Mouse (Mus musculus) forebrain, embryonic 16.5 days (tissue): ENCODE results near the gene Cbarp. TPM values are rescaled to one million over a fixed set of nuclear protein-coding genes. Genes with fewer than 3 reads are reported as not detected.

Experiments used
- ATAC-seq: fragments of 200-750 bp; cut with Nextera tagmentation; 2 replicates; pipeline ENCODE4 v1.8.0; 2017; ENCODE audit warnings: mild to moderate bottlenecking, moderate library complexity
- H3K27ac ChIP-seq: fragments of 300-500 bp; sonication (generic); 2 replicates; pipeline ENCODE4 v1.5.1; 2014; ENCODE audit warnings: low read length, control low read depth
- H3K27me3 ChIP-seq: fragments of 300-500 bp; sonication (generic); replicated peaks from 2 replicates; pipeline ENCODE4 v1.6.1; 2014; ENCODE audit warnings: low read length; ENCODE audit not compliant: control insufficient read depth, insufficient read depth
- H3K36me3 ChIP-seq: fragments of 300-500 bp; sonication (generic); 2 replicates; pipeline ENCODE4 v1.6.1; 2014; ENCODE audit not compliant: control insufficient read depth, insufficient read depth
- H3K4me1 ChIP-seq: fragments of 300-500 bp; sonication (generic); replicated peaks from 2 replicates; pipeline ENCODE4 v1.6.1; 2014; ENCODE audit warnings: low read length; ENCODE audit not compliant: control insufficient read depth, insufficient read depth
- H3K4me2 ChIP-seq: fragments of 300-500 bp; sonication (generic); 2 replicates; pipeline ENCODE4 v1.6.1; 2014; ENCODE audit warnings: mild to moderate bottlenecking, low read length, control low read depth
- H3K4me3 ChIP-seq: fragments of 300-500 bp; sonication (generic); replicated peaks from 2 replicates; pipeline ENCODE4 v1.5.1; 2014; ENCODE audit warnings: mild to moderate bottlenecking, low read length, control low read depth
- H3K9ac ChIP-seq: fragments of 300-500 bp; sonication (generic); replicated peaks from 2 replicates; pipeline ENCODE4 v1.6.1; 2014; ENCODE audit warnings: low read depth, low read length, control low read depth
- H3K9me3 ChIP-seq: fragments of 300-500 bp; sonication (generic); 2 replicates; pipeline ENCODE4 v1.6.1; 2016; ENCODE audit warnings: low read length; ENCODE audit not compliant: control insufficient read depth
- whole genome bisulfite sequencing: fragments of 180-500 bp; shearing (Covaris S2); extraction: QIAGEN DNeasy Blood & Tissue Kit; methylation state at CpG from one replicate; pipeline ENCODE4 v1.1.7; 2014; 5-methylcytosine and 5-hydroxymethylcytosine counted together
- polyA plus RNA-seq: library from polyadenylated mRNA; unstranded; fragments of >200 nt; fragmentation: Nextera tagmentation; extraction: Ambion mirVana; gene quantifications from 2 replicates; pipeline ENCODE4 v1.2.1, GENCODE M21; 2015

The Cbarp gene
- polyA plus RNA-seq, 1 experiment from 2014 or later = 44.5 TPM

DNA sequence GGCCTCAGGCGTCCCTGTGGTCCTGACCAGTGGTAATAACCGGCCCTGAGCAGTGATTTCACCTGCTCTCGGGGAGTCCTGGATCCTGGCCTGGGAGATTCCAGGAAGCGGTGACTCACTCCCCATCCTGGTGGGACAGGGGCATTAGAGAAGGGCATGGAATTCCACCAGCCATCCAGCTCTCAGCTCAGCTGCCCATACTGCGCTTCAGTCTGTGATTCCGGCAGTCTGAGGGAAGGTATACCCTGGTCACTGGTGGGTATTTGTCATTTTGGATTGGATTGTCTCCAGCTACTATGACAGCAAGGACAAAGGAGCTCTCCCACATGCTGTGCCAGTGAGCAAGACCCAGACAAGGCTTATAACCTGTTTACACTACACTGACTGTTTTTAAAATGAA is 33.0 kb downstream of the Cbarp start:
- H3K9ac ChIP-seq = no peak overlapping the region
- WGBS = 69% methylated on average over 6 of the region's 6 CpGs
- H3K4me1 ChIP-seq = 0 out of 2 replicates have a peak, but pooled peaks cover under 1% of the 10 kb centered on the region
- H3K27ac ChIP-seq = no peak overlapping the region
- no peak overlapping the region for H3K4me3 ChIP-seq
- no peaks in the 10 kb centered on the region for H3K9me3 ChIP-seq
- H3K36me3 ChIP-seq = no peaks in the 10 kb centered on the region
- ATAC-seq = no peak
- no peaks in the 10 kb centered on the region for H3K27me3 ChIP-seq
- no peak overlapping the region for H3K4me2 ChIP-seq

- WGBS = 81% methylated on average over 5 of the region's 5 CpGs
Observed at GRCm38 (mm10) chr10:80105926-80106325, 34.7 kb downstream of the Cbarp start.

DNA sequence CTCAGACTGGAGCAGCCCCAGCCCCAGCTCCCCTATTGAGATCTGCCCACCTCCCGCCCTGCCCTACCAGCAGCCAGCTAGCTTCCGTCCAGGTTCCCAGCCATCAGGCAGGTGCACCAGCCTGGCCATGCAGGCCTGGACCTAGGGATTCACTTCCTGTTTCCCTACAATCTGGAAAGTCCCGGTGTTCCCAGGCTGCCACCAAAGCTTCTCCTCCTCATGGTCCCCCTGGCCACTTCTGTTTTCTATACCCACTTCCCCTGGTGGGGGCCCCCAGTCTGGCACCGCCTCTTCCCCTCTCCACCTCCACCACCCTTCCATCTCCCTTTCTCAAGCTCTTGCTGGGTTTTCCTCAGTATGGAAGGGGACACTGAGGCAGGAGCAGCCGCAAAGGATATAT is 35.2 kb downstream of the Cbarp start, which contains the start of gene Sbno2:
TSS of gene Sbno2 (minus strand) at position 112 of the 400 bp plus-strand sequence.
- Histone ChIP-seq H3K4me2 (no peak within 1 kb of the TSS), H3K9me3 (no peaks in the 10 kb centered on the region), H3K27me3 (no peaks in the 10 kb centered on the region), H3K4me1 (peaks cover 13% of the 10 kb centered on the region), H3K9ac (no peak within 1 kb of the TSS), H3K4me3 (no peak within 1 kb of the TSS), H3K27ac (no peak within 1 kb of the TSS), H3K36me3 (no peaks in the 10 kb centered on the region)
- 64% methylated on average over 5 of the region's 5 CpGs for WGBS
- ATAC-seq = no peak

More at GRCm38 (mm10) chr10:80105926-80106325, 34.7 kb downstream of the Cbarp start:
- Histone ChIP-seq H3K36me3 (no peaks in the 10 kb centered on the region), H3K9me3 (no peaks in the 10 kb centered on the region), H3K27me3 (no peaks in the 10 kb centered on the region), H3K27ac (no peak overlapping the region), H3K4me3 (no peak overlapping the region), H3K9ac (no peak overlapping the region), H3K4me1 (peaks cover 13% of the 10 kb centered on the region), H3K4me2 (no peak overlapping the region)
- ATAC-seq = no peak

DNA sequence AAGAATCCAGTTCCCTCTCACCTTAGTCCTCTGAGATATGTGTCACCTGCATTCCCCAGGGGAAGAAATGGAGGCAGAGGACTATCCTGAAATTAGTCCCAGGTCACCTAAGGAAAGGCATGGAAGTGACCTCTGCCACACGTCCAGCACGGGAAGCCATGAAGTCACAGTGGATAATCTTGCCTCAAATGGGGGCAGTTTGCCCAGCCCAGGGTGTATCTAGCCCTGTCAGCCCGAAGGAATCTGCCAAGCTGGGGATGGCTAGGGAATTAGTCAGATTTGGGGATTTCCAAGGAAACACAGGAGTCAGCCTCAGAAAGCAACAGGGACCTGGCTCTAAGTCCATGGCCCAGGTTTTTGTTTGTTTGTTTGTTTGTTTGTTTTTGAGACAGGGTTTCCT is 36.5 kb downstream of the Cbarp start:
- WGBS = 82% methylated on average over 3 of the region's 3 CpGs
- Histone ChIP-seq H3K4me3 (no peak overlapping the region), H3K4me2 (no peak overlapping the region), H3K4me1 (peaks cover 13% of the 10 kb centered on the region), H3K27me3 (no peaks in the 10 kb centered on the region), H3K27ac (no peak overlapping the region), H3K36me3 (no peaks in the 10 kb centered on the region), H3K9ac (no peak overlapping the region), H3K9me3 (no peaks in the 10 kb centered on the region)
- ATAC-seq = no peak

DNA sequence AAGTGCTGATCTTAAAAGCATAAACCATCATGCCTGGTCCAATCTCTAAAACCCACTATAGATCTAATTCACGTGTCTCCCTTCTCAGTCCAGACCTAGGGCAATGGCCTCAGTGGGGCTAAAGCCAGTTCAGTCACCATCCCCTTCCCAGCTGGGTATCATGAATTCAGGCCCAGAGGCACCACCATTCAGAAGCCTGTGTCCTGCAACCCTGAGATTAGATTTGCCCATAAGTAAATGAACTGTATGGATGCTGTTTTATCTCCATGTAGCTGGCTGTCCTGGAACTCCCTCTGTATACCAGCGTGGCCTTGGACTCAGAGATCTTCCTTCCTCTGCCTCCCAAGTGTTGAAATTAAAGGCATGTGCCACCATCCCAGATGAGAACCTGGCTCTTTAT is 37.6 kb downstream of the Cbarp start:
- Histone ChIP-seq H3K4me2 (no peak overlapping the region), H3K9me3 (no peaks in the 10 kb centered on the region), H3K9ac (no peak overlapping the region), H3K4me3 (no peak overlapping the region), H3K4me1 (peaks cover 13% of the 10 kb centered on the region), H3K36me3 (no peaks in the 10 kb centered on the region), H3K27me3 (no peaks in the 10 kb centered on the region), H3K27ac (peak overlapping the region; percentile 49)
- WGBS = 82% methylated on average over 2 of the region's 2 CpGs
- ATAC-seq = 0 out of 2 replicates have a peak, but pooled peaks have one; percentile 4

GRCm38 (mm10) chr10:80102216-80102915 is 38.3 kb downstream of the Cbarp start:
- Histone ChIP-seq H3K27me3 (no peaks in the 10 kb centered on the region), H3K36me3 (no peaks in the 10 kb centered on the region), H3K4me2 (peak overlapping the region; percentile 93), H3K4me1 (peaks cover 17% of the 10 kb centered on the region), H3K4me3 (peak overlapping the region; percentile 95), H3K9me3 (no peaks in the 10 kb centered on the region), H3K9ac (peak overlapping the region; percentile 96), H3K27ac (peak overlapping the region; percentile 49)
- WGBS = 0% methylated on average over 45 of the region's 59 CpGs
- ATAC-seq = peak; percentile 93

- no peaks in the 10 kb centered on the region for H3K9me3 ChIP-seq
- no peak overlapping the region for H3K4me2 ChIP-seq
- H3K4me1 ChIP-seq = peaks cover 19% of the 10 kb centered on the region
- no peaks in the 10 kb centered on the region for H3K36me3 ChIP-seq
- no peak overlapping the region for H3K9ac ChIP-seq
- no peaks in the 10 kb centered on the region for H3K27me3 ChIP-seq
- H3K27ac ChIP-seq = no peak overlapping the region
- no peak overlapping the region for H3K4me3 ChIP-seq
- WGBS = 73% methylated on average over 11 of the region's 11 CpGs
- ATAC-seq = no peak
Observed at GRCm38 (mm10) chr10:80100982-80101381, 39.7 kb downstream of the Cbarp start.

DNA sequence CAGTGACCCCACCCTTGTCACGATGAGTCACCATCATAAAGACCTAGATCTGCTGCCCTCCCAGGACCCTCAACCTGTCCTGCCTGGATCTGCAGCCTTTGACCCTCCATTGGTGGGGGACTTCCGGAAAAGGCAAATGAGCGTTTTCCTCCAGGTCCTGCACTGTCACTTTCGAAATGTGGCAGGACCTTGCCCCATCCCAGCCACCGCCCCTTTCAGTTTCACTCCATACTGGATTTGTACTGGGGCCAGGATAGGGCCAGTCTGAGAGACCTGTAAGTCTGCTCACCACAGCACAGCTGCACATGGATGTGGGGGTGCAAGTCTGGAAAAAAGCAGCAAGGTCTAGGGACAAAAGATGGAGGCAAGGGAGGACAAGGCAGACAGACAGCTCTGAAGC is 42.0 kb downstream of the Cbarp start:
- H3K9me3 ChIP-seq = no peaks in the 10 kb centered on the region
- no peak for ATAC-seq
- H3K4me3 ChIP-seq = no peak overlapping the region
- no peak overlapping the region for H3K4me2 ChIP-seq
- H3K27me3 ChIP-seq = no peaks in the 10 kb centered on the region
- H3K36me3 ChIP-seq = no peaks in the 10 kb centered on the region
- H3K9ac ChIP-seq = no peak overlapping the region
- 92% methylated on average over 5 of the region's 5 CpGs for WGBS
- H3K27ac ChIP-seq = no peak overlapping the region
- peaks cover 19% of the 10 kb centered on the region for H3K4me1 ChIP-seq

DNA sequence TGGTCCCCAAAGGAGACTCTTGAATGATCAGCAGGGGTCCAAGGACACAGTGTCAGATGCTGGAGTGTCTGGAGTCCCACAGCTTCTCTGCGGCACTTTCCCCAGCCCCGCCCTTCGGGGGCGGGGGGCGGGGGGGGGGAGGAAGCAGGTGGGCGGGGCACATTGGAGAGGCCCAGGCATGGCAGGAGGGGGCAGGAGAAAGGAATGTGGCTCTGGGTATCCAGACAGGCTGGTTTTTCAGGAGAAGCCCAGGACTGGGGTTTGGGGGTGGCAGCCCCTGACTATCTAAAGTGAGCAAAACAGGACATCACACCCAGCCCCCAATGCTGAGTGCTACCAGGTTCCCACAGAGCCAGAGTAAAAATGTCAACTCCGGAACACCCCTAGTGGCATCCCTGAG is 43.4 kb downstream of the Cbarp start:
- Histone ChIP-seq H3K9ac (no peak overlapping the region), H3K27ac (no peak overlapping the region), H3K4me1 (peaks cover 16% of the 10 kb centered on the region), H3K4me2 (no peak overlapping the region), H3K9me3 (no peaks in the 10 kb centered on the region), H3K4me3 (no peak overlapping the region), H3K36me3 (no peaks in the 10 kb centered on the region), H3K27me3 (no peaks in the 10 kb centered on the region)
- ATAC-seq = no peak
- 37% methylated on average over 3 of the region's 7 CpGs for WGBS
